Mouse (Mus musculus) cerebellum, adult 2 months (tissue): ENCODE results near the gene Spo11. TPM values are rescaled to one million over a fixed set of nuclear protein-coding genes. Genes with fewer than 3 reads are reported as not detected.

Experiments used
- DNase-seq, 2 experiments: peaks; one replicate each; pipeline ENCODE4 v3.0.0; 2021
- H3K27ac ChIP-seq: fragments of 200-500 bp; 2 replicates; pipeline ENCODE4 v1.5.1; 2012; ENCODE audit warnings: low read length, control low read depth, inconsistent platforms; ENCODE audit not compliant: insufficient read depth
- H3K27me3 ChIP-seq: fragments of 200-500 bp; 2 replicates; pipeline ENCODE4 v1.6.1; 2012; ENCODE audit warnings: inconsistent platforms, mild to moderate bottlenecking, low read length, moderate library complexity; ENCODE audit not compliant: control insufficient read depth, insufficient read depth
- H3K4me1 ChIP-seq: fragments of 200-500 bp; 2 replicates; pipeline ENCODE4 v1.6.1; 2011; ENCODE audit warnings: low read length; ENCODE audit not compliant: control insufficient read depth, insufficient read depth
- H3K4me3 ChIP-seq: fragments of 200-500 bp; replicated peaks from 2 replicates; pipeline ENCODE3; 2011; ENCODE audit warnings: mild to moderate bottlenecking, low read depth, low read length, control low read depth; ENCODE audit not compliant: insufficient read depth
- CTCF ChIP-seq: fragments of 200-500 bp; IDR thresholded peaks from 2 replicates; pipeline ENCODE4 v1.5.1; 2011; ENCODE audit warnings: low read depth, mild to moderate bottlenecking, control low read depth, low read length, moderate library complexity, borderline replicate concordance; ENCODE audit not compliant: insufficient read depth
- POLR2A ChIP-seq: fragments of 200-500 bp; IDR thresholded peaks from 2 replicates; pipeline ENCODE4 v1.6.1; 2011; ENCODE audit warnings: low read length, control low read depth, borderline replicate concordance; ENCODE audit not compliant: insufficient read depth
- WGBS: fragments of 180-500 bp; shearing (Covaris S2); methylation state at CpG from one replicate; pipeline ENCODE4 v1.1.7; 2018; 5-methylcytosine and 5-hydroxymethylcytosine counted together
- polyA plus RNA-seq: library from polyadenylated mRNA; depleted of rRNA; stranded (reverse); fragments of >200 nt; gene quantifications from 2 replicates; pipeline ENCODE4 v1.2.3, GENCODE M21; 2012; rRNA removed

The Spo11 gene
- polyA plus RNA-seq, 1 experiment = 0.21 TPM

DNA sequence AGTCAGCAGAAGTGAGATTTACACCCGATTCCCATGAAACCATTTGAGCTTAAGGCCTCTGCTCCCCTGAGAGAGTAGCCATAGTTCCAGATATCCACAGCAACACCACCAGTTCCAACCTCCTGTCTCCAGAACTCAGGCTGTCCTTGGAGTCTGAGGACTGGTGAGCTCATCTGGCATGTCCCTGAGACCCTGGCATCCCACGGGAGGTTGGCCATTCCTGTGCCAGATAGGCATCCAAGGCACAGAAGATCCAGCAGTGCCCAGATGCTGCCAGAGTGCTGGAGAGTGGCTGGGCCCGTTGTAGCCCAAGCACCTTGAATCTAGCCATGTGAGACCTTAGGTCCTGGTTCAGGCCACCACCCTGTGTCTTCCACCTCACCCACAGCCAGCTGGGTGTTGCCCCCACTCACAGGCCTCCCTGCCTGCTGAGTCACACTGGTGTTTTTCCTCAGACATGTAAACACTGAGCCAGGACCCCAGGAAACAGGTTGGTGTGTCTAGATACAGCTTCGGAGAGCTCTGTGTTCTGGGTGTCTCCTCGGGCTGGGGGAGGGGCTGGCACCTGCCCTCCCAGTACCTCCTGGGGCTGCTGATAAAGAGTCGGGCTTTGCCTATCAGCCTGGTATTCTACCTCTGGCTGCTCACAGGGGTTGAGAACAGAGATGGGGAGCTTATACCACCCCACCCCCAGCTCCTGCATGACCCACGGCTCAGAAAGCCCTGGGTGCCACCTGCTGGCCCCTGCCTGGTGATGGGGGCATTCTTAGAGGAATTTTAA is 60.5 kb downstream of the Spo11 start:
- Histone ChIP-seq H3K27ac (no peak overlapping the region), H3K4me1 (no peaks in the 10 kb centered on the region), H3K27me3 (no peaks in the 10 kb centered on the region), H3K4me3 (no peak overlapping the region)
- TF ChIP-seq CTCF (no peak), POLR2A (no peak)
- 54% methylated on average over 7 of the region's 7 CpGs for WGBS
- DNase-seq = no peak

DNA sequence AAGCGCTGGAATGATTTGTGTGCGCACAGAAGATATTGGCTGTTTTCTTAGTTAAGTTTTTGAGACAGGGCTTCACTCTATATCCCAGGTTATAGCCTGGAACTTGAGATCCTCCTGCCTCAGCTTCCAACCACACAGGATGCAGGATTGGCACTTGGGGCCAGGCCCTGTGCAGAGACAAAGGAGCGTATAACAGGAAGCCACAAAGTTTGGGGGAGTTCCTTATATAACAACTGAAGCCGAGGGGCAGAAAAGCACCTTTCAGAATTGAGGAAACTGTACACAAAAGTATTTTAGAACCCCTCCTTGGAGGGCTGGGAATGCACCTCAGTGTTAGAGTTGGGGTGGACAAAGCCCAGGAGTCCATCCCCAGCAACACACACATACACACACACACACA is 61.5 kb downstream of the Spo11 start:
- 91% methylated on average over 4 of the region's 4 CpGs for WGBS
- H3K27ac ChIP-seq = no peak overlapping the region
- H3K27me3 ChIP-seq = no peaks in the 10 kb centered on the region
- H3K4me3 ChIP-seq = no peak overlapping the region
- H3K4me1 ChIP-seq = no peaks in the 10 kb centered on the region
- TF ChIP-seq POLR2A = no peak
- DNase-seq = no peak

GRCm38 (mm10) chr2:173040803-173041202 is 63.3 kb downstream of the Spo11 start:
- Histone ChIP-seq H3K27me3 (no peaks in the 10 kb centered on the region), H3K4me3 (no peak overlapping the region), H3K27ac (no peak overlapping the region), H3K4me1 (no peaks in the 10 kb centered on the region)
- no peak for DNase-seq
- no peak for TF ChIP-seq POLR2A
- TF ChIP-seq CTCF = no peak
- 82% methylated on average over 3 of the region's 3 CpGs for WGBS

GRCm38 (mm10) chr2:173041242-173041641 is 63.7 kb downstream of the Spo11 start:
- 60% methylated on average over 5 of the region's 5 CpGs for WGBS
- TF ChIP-seq POLR2A (no peak), CTCF (no peak)
- Histone ChIP-seq H3K27ac (no peak overlapping the region), H3K27me3 (no peaks in the 10 kb centered on the region), H3K4me3 (no peak overlapping the region), H3K4me1 (no peaks in the 10 kb centered on the region)
- DNase-seq = no peak

- Histone ChIP-seq H3K4me1 (no peaks in the 10 kb centered on the region), H3K27ac (no peak overlapping the region), H3K27me3 (no peaks in the 10 kb centered on the region), H3K4me3 (no peak overlapping the region)
- no peak for DNase-seq
- WGBS = 93% methylated on average over 1 of the region's 1 CpGs
- no peak for TF ChIP-seq CTCF
- TF ChIP-seq POLR2A = no peak
Measured at GRCm38 (mm10) chr2:173041893-173042292, 64.4 kb downstream of the Spo11 start.

DNA sequence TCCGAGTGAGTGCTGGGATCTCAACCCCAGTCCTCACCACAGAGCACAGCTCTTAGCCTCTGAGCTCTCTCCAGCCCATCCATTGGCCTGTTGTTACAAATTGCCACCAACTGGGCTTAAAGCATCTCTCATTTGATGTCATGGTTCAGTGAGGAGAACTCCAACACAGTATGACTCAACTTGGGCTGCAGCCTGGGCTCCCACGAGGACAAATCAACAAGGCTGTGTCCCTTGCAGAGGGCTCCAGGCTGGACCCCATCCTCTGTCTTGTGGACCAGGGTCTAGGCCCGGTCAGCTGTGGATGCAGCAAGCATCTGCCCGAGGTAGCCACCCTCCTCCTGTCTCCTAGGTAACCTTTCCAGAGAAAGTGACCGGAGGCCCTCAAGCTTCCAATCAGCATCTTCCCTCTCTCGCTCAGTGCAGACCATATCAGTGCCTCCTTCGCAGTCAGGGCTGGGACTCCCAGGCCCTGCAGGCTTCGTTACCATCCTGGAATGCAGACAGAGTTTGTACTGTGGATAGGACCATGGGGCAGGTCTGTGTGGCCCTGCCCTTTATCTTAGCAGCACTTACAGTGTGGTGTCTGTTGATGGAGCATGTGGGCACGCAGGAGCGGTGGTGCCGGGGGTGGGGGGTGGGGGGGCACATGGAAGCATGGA is 65.1 kb downstream of the Spo11 start:
- WGBS = 59% methylated on average over 11 of the region's 11 CpGs
- Histone ChIP-seq H3K27me3 (no peaks in the 10 kb centered on the region), H3K27ac (no peak overlapping the region), H3K4me1 (no peaks in the 10 kb centered on the region), H3K4me3 (no peak overlapping the region)
- TF ChIP-seq POLR2A (no peak), CTCF (no peak)
- DNase-seq = no peak

Other genes starting within 250 kb of the Spo11 start
- gene Bmp7, start 37.4 kb upstream of the Spo11 start, polyA plus RNA-seq = 3.9 and 6.0 TPM in 2 replicates
- gene Rae1, start 22.4 kb downstream of the Spo11 start, polyA plus RNA-seq = 69.1 and 74.7 TPM in 2 replicates
- gene Rbm38, start 42.8 kb downstream of the Spo11 start, polyA plus RNA-seq = 9.0 and 10.1 TPM in 2 replicates
- gene Ctcfl, start 141.8 kb downstream of the Spo11 start, polyA plus RNA-seq = not detected in 2 replicates
- not detected in 2 replicates for gene Pck1, start 175.3 kb downstream of the Spo11 start, polyA plus RNA-seq
- gene Zbp1, start 241.2 kb downstream of the Spo11 start, polyA plus RNA-seq = 0.25 and 0.74 TPM in 2 replicates